Mouse (Mus musculus): ENCODE results near the gene Slc6a1. TPM values are rescaled to one million over a fixed set of nuclear protein-coding genes. Genes with fewer than 3 reads are reported as not detected.
A peak's percentile ranks its signal among the peaks of the same experiment; 100 is the strongest.

Slc6a1 gene
- total and polyA plus RNA-seq, 2 experiments: 0.07 TPM; not detected in 1

DNA sequence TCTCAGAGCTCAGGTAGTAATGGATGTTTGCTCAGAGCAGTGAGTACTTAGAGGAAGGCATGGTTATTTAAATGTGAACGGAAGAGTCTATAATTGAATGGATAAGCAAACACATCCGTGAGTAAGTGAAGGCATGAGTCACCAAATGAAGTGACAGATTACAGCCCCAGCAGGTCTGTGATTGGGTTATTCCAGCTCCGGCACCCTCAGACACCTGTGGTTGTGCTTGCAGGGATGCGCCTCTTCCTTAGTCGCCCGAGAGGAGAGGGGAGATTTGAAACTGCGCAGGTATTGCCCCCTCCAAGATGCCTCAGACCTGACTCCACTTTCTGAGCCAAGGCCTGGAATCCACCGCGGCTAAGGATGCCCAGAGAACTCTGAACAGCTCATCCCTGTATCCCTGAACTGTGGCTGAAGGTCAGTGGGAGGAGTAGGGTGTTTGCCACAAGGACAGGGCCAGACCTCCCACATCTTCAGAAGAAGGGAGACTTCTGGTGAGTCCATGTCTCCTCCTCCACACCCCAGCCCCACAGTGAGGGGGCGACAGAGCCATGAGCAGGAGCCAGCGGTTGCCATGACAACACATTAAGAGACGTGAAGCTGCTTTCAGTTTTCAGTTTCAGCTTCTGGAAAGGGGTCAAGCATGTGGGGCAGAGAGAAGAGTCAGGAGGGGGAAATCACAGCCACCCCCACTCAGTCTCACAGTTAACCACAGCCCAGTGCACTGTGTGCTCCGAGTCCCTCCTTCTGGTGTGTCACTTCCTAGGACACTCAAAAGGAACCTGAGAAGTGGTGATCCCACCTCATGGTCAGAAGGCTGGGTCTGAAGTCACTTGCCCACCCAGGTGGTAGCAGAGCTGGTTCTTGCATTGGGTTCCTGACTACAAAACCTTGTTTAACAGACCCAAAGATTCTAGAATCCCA, 65.7 kb downstream of the Slc6a1 start:
- Histone ChIP-seq H3K9ac (ENCODE audit: low read depth, low read length) (no peak overlapping the region), H3K27me3 (ENCODE audit: control insufficient read depth, insufficient read depth, low read length) (no peaks in the 10 kb centered on the region; the same call in 1 of the 2 replicates), H3K79me2 (ENCODE audit: control insufficient read depth, insufficient read depth, low read length) (no peaks in the 10 kb centered on the region), H3K4me3 (ENCODE audit: insufficient read depth, low read depth, low read length) (no peak overlapping the region), H3K27ac (replicated peaks; ENCODE audit: insufficient read depth, low read depth, low read length) (no peak overlapping the region), H3K36me3 (ENCODE audit: control insufficient read depth, insufficient read depth, low read length) (no peaks in the 10 kb centered on the region), H3K4me1 (ENCODE audit: control insufficient read depth, insufficient read depth, low read length) (no peaks in the 10 kb centered on the region)
- no peak for DNase-seq (ENCODE audit: extremely low read depth, low read depth, low spot score)
- TF ChIP-seq CTCF (IDR thresholded peaks at IDR 0.05; ENCODE audit: low read depth, low read length) (no peak), POLR2A (IDR thresholded peaks at IDR 0.05; ENCODE audit: extremely low read depth, insufficient read depth, low read length) (no peak)
- 42% methylated on average over 13 of the region's 13 CpGs for WGBS

DNA sequence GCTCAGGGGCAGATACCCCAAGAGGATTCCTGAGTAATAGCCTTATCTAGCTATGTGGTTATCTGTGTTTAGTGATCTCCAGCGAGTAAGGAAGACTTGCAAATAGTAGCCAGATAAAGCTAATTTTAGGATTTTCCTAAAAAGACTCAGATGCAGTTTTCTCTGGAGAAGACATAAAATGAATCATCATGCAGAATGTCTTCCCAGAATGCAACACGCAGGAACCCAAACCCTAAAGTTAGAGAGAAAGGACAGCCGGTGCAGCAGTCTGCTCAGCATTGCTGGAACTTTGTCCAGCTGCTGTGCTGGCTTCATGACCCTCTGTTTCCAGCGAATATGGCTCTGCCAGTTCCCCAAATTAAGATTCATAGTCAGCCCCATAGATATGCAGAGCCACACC, 72.2 kb downstream of the Slc6a1 start:
- TF ChIP-seq POLR2A (IDR thresholded peaks at IDR 0.05; ENCODE audit: extremely low read depth, insufficient read depth, low read length) (no peak), CTCF (IDR thresholded peaks at IDR 0.05; ENCODE audit: low read depth, low read length) (no peak)
- no peak overlapping the region for H3K4me3 ChIP-seq (ENCODE audit: insufficient read depth, low read depth, low read length)
- 37% methylated on average over 4 of the region's 4 CpGs for WGBS
- H3K27ac ChIP-seq (replicated peaks; ENCODE audit: insufficient read depth, low read depth, low read length): no peak overlapping the region
- no peaks in the 10 kb centered on the region for H3K79me2 ChIP-seq (ENCODE audit: control insufficient read depth, insufficient read depth, low read length)
- no peaks in the 10 kb centered on the region for H3K4me1 ChIP-seq (ENCODE audit: control insufficient read depth, insufficient read depth, low read length)
- no peaks in the 10 kb centered on the region for H3K36me3 ChIP-seq (ENCODE audit: control insufficient read depth, insufficient read depth, low read length)
- H3K27me3 ChIP-seq (ENCODE audit: control insufficient read depth, insufficient read depth, low read length): no peaks in the 10 kb centered on the region
- no peak overlapping the region for H3K9ac ChIP-seq (ENCODE audit: low read depth, low read length)
- no peak for DNase-seq (ENCODE audit: extremely low read depth, low read depth, low spot score)

DNA sequence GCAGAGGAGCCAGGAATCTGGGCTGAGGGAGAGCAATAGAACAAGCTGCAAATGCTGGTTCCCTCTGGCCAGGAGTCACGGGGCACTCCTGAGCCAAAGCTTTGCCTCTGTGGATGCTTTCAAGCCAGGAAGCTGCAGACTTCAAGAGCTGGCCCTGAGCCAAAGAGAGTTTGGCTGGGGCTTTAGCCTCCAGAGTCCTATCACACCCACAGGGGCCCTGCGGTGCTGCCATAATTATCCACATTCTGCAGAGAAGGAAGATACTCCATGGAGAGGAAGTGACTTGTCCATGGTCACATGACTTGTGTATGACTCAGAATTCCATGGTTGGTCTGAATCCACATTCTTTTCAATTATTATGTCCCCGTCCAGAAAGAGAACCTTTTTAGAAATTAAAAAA, 75.7 kb downstream of the Slc6a1 start:
- TF ChIP-seq CTCF (IDR thresholded peaks at IDR 0.05; ENCODE audit: low read depth, low read length) (no peak), POLR2A (IDR thresholded peaks at IDR 0.05; ENCODE audit: extremely low read depth, insufficient read depth, low read length) (no peak)
- 67% methylated on average over 3 of the region's 3 CpGs for WGBS
- Histone ChIP-seq H3K4me3 (ENCODE audit: insufficient read depth, low read depth, low read length) (no peak overlapping the region), H3K27ac (replicated peaks; ENCODE audit: insufficient read depth, low read depth, low read length) (no peak overlapping the region), H3K36me3 (ENCODE audit: control insufficient read depth, insufficient read depth, low read length) (no peaks in the 10 kb centered on the region), H3K4me1 (ENCODE audit: control insufficient read depth, insufficient read depth, low read length) (no peaks in the 10 kb centered on the region), H3K9ac (ENCODE audit: low read depth, low read length) (no peak overlapping the region), H3K27me3 (ENCODE audit: control insufficient read depth, insufficient read depth, low read length) (no peaks in the 10 kb centered on the region), H3K79me2 (ENCODE audit: control insufficient read depth, insufficient read depth, low read length) (no peaks in the 10 kb centered on the region)
- DNase-seq (ENCODE audit: extremely low read depth, low read depth, low spot score): no peak

DNA sequence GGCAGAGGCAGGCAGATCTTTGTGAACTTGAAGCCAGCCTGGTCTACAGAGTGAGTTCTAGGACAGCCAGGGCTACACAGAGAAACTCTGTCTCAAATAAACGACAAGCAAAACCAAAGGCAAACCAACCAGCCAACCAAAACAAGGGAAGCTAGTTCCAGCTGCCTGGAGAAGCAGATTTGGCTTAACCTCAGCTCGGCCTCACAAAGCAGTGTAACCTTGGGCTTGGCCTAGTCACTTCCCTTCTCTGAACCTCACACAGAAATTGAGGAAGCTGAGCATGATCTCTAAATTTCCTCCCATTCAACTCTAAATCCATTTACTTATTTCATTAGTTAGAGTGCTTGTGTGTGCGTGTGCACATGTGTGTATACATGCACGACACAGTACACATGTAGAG, 79.9 kb downstream of the Slc6a1 start:
- Histone ChIP-seq H3K4me1 (ENCODE audit: control insufficient read depth, insufficient read depth, low read length) (no peaks in the 10 kb centered on the region), H3K27me3 (ENCODE audit: control insufficient read depth, insufficient read depth, low read length) (no peaks in the 10 kb centered on the region), H3K4me3 (ENCODE audit: insufficient read depth, low read depth, low read length) (no peak overlapping the region), H3K27ac (replicated peaks; ENCODE audit: insufficient read depth, low read depth, low read length) (no peak overlapping the region), H3K79me2 (ENCODE audit: control insufficient read depth, insufficient read depth, low read length) (no peaks in the 10 kb centered on the region), H3K9ac (ENCODE audit: low read depth, low read length) (no peak overlapping the region), H3K36me3 (ENCODE audit: control insufficient read depth, insufficient read depth, low read length) (no peaks in the 10 kb centered on the region)
- DNase-seq (ENCODE audit: extremely low read depth, low read depth, low spot score): peak; percentile 25
- 67% methylated on average over 4 of the region's 4 CpGs for WGBS
- no peak for TF ChIP-seq POLR2A (IDR thresholded peaks at IDR 0.05; ENCODE audit: extremely low read depth, insufficient read depth, low read length)
- no peak for TF ChIP-seq CTCF (IDR thresholded peaks at IDR 0.05; ENCODE audit: low read depth, low read length)

DNA sequence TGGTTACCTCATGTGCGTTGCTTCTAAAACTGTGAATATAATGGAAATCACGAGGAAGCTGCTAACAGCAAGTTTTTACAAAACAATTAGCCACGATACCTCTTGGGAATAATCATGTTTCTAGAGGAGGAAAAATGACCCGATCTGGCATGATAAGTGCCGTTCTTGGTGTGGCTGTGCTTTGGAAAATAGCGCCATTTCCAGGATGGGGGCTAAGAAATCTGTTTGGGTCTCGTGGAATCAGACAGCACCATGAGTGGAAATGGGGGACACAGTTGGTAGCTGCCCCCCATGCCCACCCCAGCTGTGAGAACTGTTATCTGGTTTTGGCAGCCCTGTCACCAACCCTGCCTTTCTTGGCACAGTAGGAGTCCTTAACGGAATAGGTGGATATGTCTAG, 81.3 kb downstream of the Slc6a1 start:
- Histone ChIP-seq H3K4me1 (ENCODE audit: control insufficient read depth, insufficient read depth, low read length) (no peaks in the 10 kb centered on the region), H3K79me2 (ENCODE audit: control insufficient read depth, insufficient read depth, low read length) (no peaks in the 10 kb centered on the region), H3K27ac (replicated peaks; ENCODE audit: insufficient read depth, low read depth, low read length) (no peak overlapping the region), H3K27me3 (ENCODE audit: control insufficient read depth, insufficient read depth, low read length) (no peaks in the 10 kb centered on the region), H3K36me3 (ENCODE audit: control insufficient read depth, insufficient read depth, low read length) (no peaks in the 10 kb centered on the region), H3K4me3 (ENCODE audit: insufficient read depth, low read depth, low read length) (no peak overlapping the region), H3K9ac (ENCODE audit: low read depth, low read length) (no peak overlapping the region)
- TF ChIP-seq POLR2A (IDR thresholded peaks at IDR 0.05; ENCODE audit: extremely low read depth, insufficient read depth, low read length) (no peak), CTCF (IDR thresholded peaks at IDR 0.05; ENCODE audit: low read depth, low read length) (no peak)
- WGBS: 83% methylated on average over 8 of the region's 8 CpGs
- no peak for DNase-seq (ENCODE audit: extremely low read depth, low read depth, low spot score)

DNA sequence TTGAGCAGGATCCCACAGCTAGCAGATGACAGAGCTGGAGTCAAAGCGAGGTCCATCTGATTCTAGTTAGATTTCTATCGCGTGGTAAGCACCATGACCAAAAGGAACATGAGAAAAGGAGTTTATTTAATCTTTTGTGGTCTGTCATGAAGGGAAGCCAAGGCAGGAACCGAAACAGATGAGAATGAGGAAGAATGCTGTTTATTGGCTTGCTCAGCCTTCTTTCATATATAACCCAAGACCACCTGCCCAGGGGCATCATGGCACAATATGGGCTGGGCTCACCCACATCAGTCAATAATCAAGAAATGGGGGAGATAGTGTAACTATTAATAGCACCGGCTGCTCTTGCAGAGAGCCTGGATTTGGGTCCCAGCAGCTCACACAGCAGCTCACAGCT, 82.3 kb downstream of the Slc6a1 start:
- TF ChIP-seq POLR2A (IDR thresholded peaks at IDR 0.05; ENCODE audit: extremely low read depth, insufficient read depth, low read length) (no peak), CTCF (IDR thresholded peaks at IDR 0.05; ENCODE audit: low read depth, low read length) (no peak)
- Histone ChIP-seq H3K4me1 (ENCODE audit: control insufficient read depth, insufficient read depth, low read length) (no peaks in the 10 kb centered on the region), H3K27me3 (ENCODE audit: control insufficient read depth, insufficient read depth, low read length) (no peaks in the 10 kb centered on the region), H3K79me2 (ENCODE audit: control insufficient read depth, insufficient read depth, low read length) (no peaks in the 10 kb centered on the region), H3K27ac (replicated peaks; ENCODE audit: insufficient read depth, low read depth, low read length) (no peak overlapping the region), H3K4me3 (ENCODE audit: insufficient read depth, low read depth, low read length) (no peak overlapping the region), H3K9ac (ENCODE audit: low read depth, low read length) (no peak overlapping the region), H3K36me3 (ENCODE audit: control insufficient read depth, insufficient read depth, low read length) (no peaks in the 10 kb centered on the region)
- WGBS: 76% methylated on average over 5 of the region's 5 CpGs
- peak; percentile 3 for DNase-seq (ENCODE audit: extremely low read depth, low read depth, low spot score)

All from liver, adult 2 months (tissue).